Comparison of ENCODE assay signal across 23 mouse cellular contexts in the genomic region with DNA sequence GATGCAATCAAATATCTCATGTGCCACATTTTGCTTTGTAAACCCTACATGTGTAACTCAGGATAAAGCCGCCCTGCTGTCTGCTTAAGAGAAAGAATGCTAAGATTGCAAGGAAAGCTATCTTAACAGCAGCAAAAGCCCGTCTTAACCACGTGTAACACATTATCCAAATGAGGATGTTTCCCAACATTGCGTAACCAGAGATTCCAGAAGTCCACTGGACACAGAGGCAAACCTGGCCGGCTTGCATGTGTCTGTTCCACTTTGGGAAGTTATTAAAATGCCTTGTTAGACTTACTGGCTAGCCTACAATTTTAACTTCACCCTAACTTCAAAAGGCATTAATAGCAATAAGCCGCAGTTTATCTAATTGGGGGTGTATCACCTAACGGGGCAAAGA. TPM values are rescaled to one million over a fixed set of nuclear protein-coding genes. Genes with fewer than 3 reads are reported as not detected.
DNase-seq lines count a peak whose midpoint lies in the region; ATAC-seq and TF ChIP-seq lines count a peak whose summit lies in the region.
"Had no signal": no experiment of that assay in that cellular context is flagged by ENCODE, and none has a peak within 500 bp of the region (broad histone marks: within the 10 kb centered on the region; RNA-seq: fewer than 3 reads in every experiment).

No protein-coding gene starts in this region.

- 62% methylated on average over 7 of the region's 7 CpGs for WGBS in heart, embryonic 12.5 days
- WGBS in lung, embryonic 14.5 days: 48% methylated on average over 7 of the region's 7 CpGs
- WGBS in midbrain, embryonic 14.5 days: 83% methylated on average over 7 of the region's 7 CpGs

- peaks cover 14% of the 10 kb centered on the region for H3K4me1 ChIP-seq in heart, embryonic 12.5 days (replicated peaks)
- peaks cover 5% of the 10 kb centered on the region; the same call in 1 of the 2 replicates for H3K4me1 ChIP-seq in lung, embryonic 14.5 days (ENCODE audit: insufficient read depth)
- 0 out of 2 replicates have a peak, but pooled peaks cover 6% of the 10 kb centered on the region for H3K4me1 ChIP-seq in midbrain, embryonic 14.5 days (ENCODE audit: control insufficient read depth, insufficient read depth, low read length)

- no peak for TF ChIP-seq POLR2A in myocyte (IDR thresholded peaks at IDR 0.05; ENCODE audit: insufficient read length, low read depth)

- H3K4me2 ChIP-seq in heart, embryonic 12.5 days: no peak overlapping the region
- no peak overlapping the region for H3K4me2 ChIP-seq in lung, embryonic 14.5 days
- H3K4me2 ChIP-seq in myocyte (ENCODE audit: low read depth): no peak overlapping the region
- H3K4me2 ChIP-seq in midbrain, embryonic 14.5 days (ENCODE audit: low read length): no peak overlapping the region
- H3K4me2 ChIP-seq: embryonic facial prominence, embryonic 15.5 days; forebrain, embryonic 12.5 days; heart, embryonic 13.5 days; hindbrain, embryonic 15.5 days; lung, embryonic 15.5 days; neural tube, embryonic 13.5 days had no signal

- TF ChIP-seq CTCF in lung, embryonic 14.5 days (IDR thresholded peaks at IDR 0.05; ENCODE audit: low read depth): no peak

- no peaks in the 10 kb centered on the region for H3K36me3 ChIP-seq in heart, embryonic 12.5 days
- no peaks in the 10 kb centered on the region for H3K36me3 ChIP-seq in lung, embryonic 14.5 days (ENCODE audit: insufficient read depth)
- no peaks in the 10 kb centered on the region for H3K36me3 ChIP-seq in myocyte (ENCODE audit: control insufficient read depth, insufficient read depth)
- H3K36me3 ChIP-seq in midbrain, embryonic 14.5 days (ENCODE audit: control insufficient read depth, insufficient read depth, low read length): no peaks in the 10 kb centered on the region
- H3K36me3 ChIP-seq: embryonic facial prominence, embryonic 15.5 days; forebrain, embryonic 12.5 days; heart, embryonic 13.5 days; hindbrain, embryonic 15.5 days; limb, embryonic 10.5 days; lung, embryonic 15.5 days; neural tube, embryonic 13.5 days had no signal

- no peak overlapping the region for H3K9ac ChIP-seq in heart, embryonic 12.5 days
- H3K9ac ChIP-seq in lung, embryonic 14.5 days: no peak overlapping the region
- no peak overlapping the region for H3K9ac ChIP-seq in midbrain, embryonic 14.5 days (replicated peaks; ENCODE audit: low read length)
- H3K9ac ChIP-seq: embryonic facial prominence, embryonic 15.5 days; forebrain, embryonic 12.5 days; heart, embryonic 13.5 days; hindbrain, embryonic 15.5 days; lung, embryonic 15.5 days; neural tube, embryonic 13.5 days had no signal

- H3K4me3 ChIP-seq in heart, embryonic 12.5 days: no peak overlapping the region
- H3K4me3 ChIP-seq in lung, embryonic 14.5 days (ENCODE audit: low read depth, low read length): no peak overlapping the region
- no peak overlapping the region for H3K4me3 ChIP-seq in myocyte
- H3K4me3 ChIP-seq in midbrain, embryonic 14.5 days (replicated peaks; ENCODE audit: low read depth, low read length): no peak overlapping the region
- H3K4me3 ChIP-seq: embryonic facial prominence, embryonic 15.5 days; forebrain, embryonic 12.5 days; heart, embryonic 13.5 days; hindbrain, embryonic 15.5 days; left cerebral cortex, adult 2 months; limb, embryonic 10.5 days; lung, embryonic 15.5 days; neural tube, embryonic 13.5 days had no signal

- peaks cover 11% of the 10 kb centered on the region; the same call in 1 of the 2 replicates for H3K27me3 ChIP-seq in heart, embryonic 12.5 days (replicated peaks)
- 0 out of 2 replicates have a peak, but pooled peaks cover 5% of the 10 kb centered on the region for H3K27me3 ChIP-seq in lung, embryonic 14.5 days (ENCODE audit: insufficient read depth, low read length)
- no peaks in the 10 kb centered on the region for H3K27me3 ChIP-seq in myocyte (ENCODE audit: control insufficient read depth, insufficient read depth, insufficient read length)
- H3K27me3 ChIP-seq in midbrain, embryonic 14.5 days (ENCODE audit: control insufficient read depth, insufficient read depth, low read length): peaks cover 8% of the 10 kb centered on the region; the same call in 1 of the 2 replicates

- peaks cover 3% of the 10 kb centered on the region; the same call in 1 of the 2 replicates for H3K9me3 ChIP-seq in heart, embryonic 12.5 days (replicated peaks)
- H3K9me3 ChIP-seq in lung, embryonic 14.5 days (ENCODE audit: low read depth, low read length): no peaks in the 10 kb centered on the region
- H3K9me3 ChIP-seq in midbrain, embryonic 14.5 days (ENCODE audit: control insufficient read depth, low read length): no peaks in the 10 kb centered on the region
- H3K9me3 ChIP-seq: embryonic facial prominence, embryonic 15.5 days; forebrain, embryonic 12.5 days; heart, embryonic 13.5 days; hindbrain, embryonic 15.5 days; limb, embryonic 10.5 days; lung, embryonic 15.5 days; neural tube, embryonic 13.5 days had no signal

- peak; percentile 85 for DNase-seq in heart, adult 11 months
- peak; percentile 65 for DNase-seq in lung, embryonic 14.5 days
- no peak for DNase-seq in lung, postnatal 14 days
- DNase-seq in kidney, adult 8-10 months: peak; percentile 62 to 84
- DNase-seq in midbrain, embryonic 14.5 days: no peak
- DNase-seq in frontal cortex, postnatal 25 days (ENCODE audit: low spot score in 2 of 2): no peak
- DNase-seq: adrenal gland, postnatal 36 days; gastrocnemius, postnatal 36 days; heart, postnatal 36 days; right cerebral cortex, postnatal 14 days; thymus, postnatal 36 days had no signal

- H3ac ChIP-seq in myocyte (ENCODE audit: control insufficient read depth, insufficient read length): no peak overlapping the region

- ATAC-seq in heart, embryonic 12.5 days (ENCODE audit: insufficient number of reproducible peaks, low FRiP score): no peak
- no peak for ATAC-seq in lung, embryonic 14.5 days (ENCODE audit: insufficient read depth)
- no peak for ATAC-seq in midbrain, embryonic 14.5 days (ENCODE audit: low FRiP score, low TSS enrichment)
- ATAC-seq: intestine, embryonic 16.5 days had no signal

- H3K79me2 ChIP-seq in myocyte (ENCODE audit: control insufficient read depth, insufficient read depth): no peaks in the 10 kb centered on the region

- H3K27ac ChIP-seq in heart, embryonic 12.5 days (ENCODE audit: poor library complexity, severe bottlenecking): no peak overlapping the region
- no peak overlapping the region for H3K27ac ChIP-seq in lung, embryonic 14.5 days (ENCODE audit: low read depth)
- no peak overlapping the region for H3K27ac ChIP-seq in midbrain, embryonic 14.5 days (replicated peaks; ENCODE audit: low read depth, low read length)
- H3K27ac ChIP-seq: embryonic facial prominence, embryonic 15.5 days; forebrain, embryonic 12.5 days; heart, embryonic 13.5 days; hindbrain, embryonic 15.5 days; left cerebral cortex, adult 2 months; limb, embryonic 10.5 days; lung, embryonic 15.5 days; neural tube, embryonic 13.5 days had no signal

TF ChIP-seq in myocyte, 11 proteins besides CTCF, POLR2A, EP300 and RAD21:
- TF ChIP-seq CEBPB (IDR thresholded peaks at IDR 0.05; ENCODE audit: insufficient read depth, poor library complexity, severe bottlenecking) (peak; percentile 81), USF1 (IDR thresholded peaks at IDR 0.05; ENCODE audit: low read depth) (no peak)

RNA-seq across cellular contexts. Expression of gene Gm10320, which starts 47.5 kb away (rescaled TPM):
- 0.82 TPM in 1 of 2 replicates, not detected in the other for polyA plus RNA-seq in heart, embryonic 12.5 days (2016; fragmentation: Nextera tagmentation; extraction: Ambion mirVana)
- 1.8 TPM in 2 replicates for polyA plus RNA-seq in lung, embryonic 14.5 days (2014; fragmentation: Nextera tagmentation; extraction: Ambion mirVana)
- polyA plus RNA-seq in myocyte (2012; fragmentation: generic; extraction: Trizol): 1.8 TPM
- polyA plus RNA-seq in midbrain, embryonic 14.5 days (2014; fragmentation: Nextera tagmentation; extraction: Ambion mirVana): 0.67 and 0.70 TPM in 2 replicates
- polyA plus RNA-seq: testis, adult 2 months had no signal

Comparison
In these comparisons a context has a peak if more than half of its experiments do, and no peak if none do; other contexts are left out.
1. DNase-seq: peak in heart, adult 11 months (single experiment), lung, embryonic 14.5 days (single experiment) and kidney, adult 8-10 months (2 of 2); none in lung, postnatal 14 days (single experiment), midbrain, embryonic 14.5 days (single experiment) and frontal cortex, postnatal 25 days (0 of 2).